Mouse (Mus musculus): ENCODE measurements at regions not wholly inside any gene's neighbourhood (a gene's known extent, or its start where the extent isn't known, plus 50 kb on each side); places are given as distances from the start of the nearest gene placed in this dataset.

- TF ChIP-seq CTCF (IDR thresholded peaks at IDR 0.05; ENCODE audit: borderline replicate concordance, insufficient read depth, low read depth, low read length): no peak
- no peak for TF ChIP-seq POLR2A (IDR thresholded peaks at IDR 0.05; ENCODE audit: borderline replicate concordance, insufficient read depth, low read length)
Measured at GRCm38 (mm10) chr1:105446212-105446611, 89.7 kb upstream of the Rnf152 start.

Measured in cerebellum, adult 2 months (tissue).